Mouse (Mus musculus) left cerebral cortex, postnatal 10 days (tissue): Measurements from ENCODE around the gene Ptpn6. TPM values are rescaled to one million over a fixed set of nuclear protein-coding genes. Genes with fewer than 3 reads are reported as not detected.
"Not testable (repeated sequence)": the region's sequence is repeated elsewhere in the genome, so short reads cannot be mapped to it uniquely, and the experiment has no call there.

ENCODE experiments used
- DNase-seq, 2 experiments: peaks; one replicate each; pipeline ENCODE4 v3.0.0; 2021 to 2022; ENCODE audit warnings: low spot score in 2 of 2, mixed read lengths in 1 of 2; ENCODE audit errors: extremely low spot score in 1 of 2
- intact Hi-C: fragments of 180-260 bp; cut with DNase I; formaldehyde crosslinking; loops from one replicate; pipeline ENCODE4 v1.15.1; 2025
- microRNA-seq: library from miRNA; unstranded; fragments of <30 nt; microRNA quantifications from one replicate; pipeline ENCODE4 v1.2.0, GENCODE M21; 2022
- total RNA-seq, 2 experiments: library from RNA; stranded (reverse); gene quantifications; 2 replicates each; pipeline ENCODE4 v1.2.3; 2021

Gene Ptpn6
- total RNA-seq, 2 experiments from 2014 or later, result 3.4 to 4.7 TPM

DNA sequence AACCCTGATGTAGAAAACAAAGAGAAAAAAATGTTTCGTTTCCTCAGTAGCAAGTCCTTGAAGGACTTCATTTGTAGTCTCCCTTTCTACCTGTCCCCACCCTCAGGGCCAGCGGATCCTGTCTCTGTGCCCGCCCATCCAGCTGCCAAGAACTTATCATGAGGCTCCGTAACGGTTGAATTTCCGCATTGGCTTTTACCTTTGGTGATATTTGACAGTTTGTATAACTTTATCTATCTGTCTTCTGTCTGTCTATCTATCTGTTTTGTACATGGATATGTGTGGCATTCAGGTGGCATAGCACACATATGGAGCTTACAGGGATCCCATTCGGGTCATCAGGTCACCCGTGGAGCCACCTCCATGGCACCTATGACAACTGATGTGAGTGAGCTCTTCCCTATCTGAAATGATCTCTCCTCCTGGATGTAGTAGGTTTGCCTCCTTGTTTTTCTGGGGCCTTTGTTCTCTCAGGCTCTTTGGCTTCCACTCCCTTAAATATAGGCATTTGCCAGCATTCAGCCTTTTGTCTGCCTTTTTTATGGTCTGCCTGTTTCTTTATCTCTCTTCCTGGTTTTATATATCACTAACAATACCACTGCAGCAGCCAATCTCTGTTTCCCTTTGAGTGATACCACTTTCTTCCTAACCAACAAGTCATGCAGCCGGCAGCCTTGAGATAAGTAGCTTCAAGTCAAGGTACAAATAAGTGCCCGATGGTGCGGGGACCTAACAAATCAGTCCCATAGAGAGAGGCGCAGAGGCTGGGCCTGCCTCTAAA lies 52.7 kb downstream of the Ptpn6 start:
- intact Hi-C loops, result no loop called here
- no peak for DNase-seq

DNA sequence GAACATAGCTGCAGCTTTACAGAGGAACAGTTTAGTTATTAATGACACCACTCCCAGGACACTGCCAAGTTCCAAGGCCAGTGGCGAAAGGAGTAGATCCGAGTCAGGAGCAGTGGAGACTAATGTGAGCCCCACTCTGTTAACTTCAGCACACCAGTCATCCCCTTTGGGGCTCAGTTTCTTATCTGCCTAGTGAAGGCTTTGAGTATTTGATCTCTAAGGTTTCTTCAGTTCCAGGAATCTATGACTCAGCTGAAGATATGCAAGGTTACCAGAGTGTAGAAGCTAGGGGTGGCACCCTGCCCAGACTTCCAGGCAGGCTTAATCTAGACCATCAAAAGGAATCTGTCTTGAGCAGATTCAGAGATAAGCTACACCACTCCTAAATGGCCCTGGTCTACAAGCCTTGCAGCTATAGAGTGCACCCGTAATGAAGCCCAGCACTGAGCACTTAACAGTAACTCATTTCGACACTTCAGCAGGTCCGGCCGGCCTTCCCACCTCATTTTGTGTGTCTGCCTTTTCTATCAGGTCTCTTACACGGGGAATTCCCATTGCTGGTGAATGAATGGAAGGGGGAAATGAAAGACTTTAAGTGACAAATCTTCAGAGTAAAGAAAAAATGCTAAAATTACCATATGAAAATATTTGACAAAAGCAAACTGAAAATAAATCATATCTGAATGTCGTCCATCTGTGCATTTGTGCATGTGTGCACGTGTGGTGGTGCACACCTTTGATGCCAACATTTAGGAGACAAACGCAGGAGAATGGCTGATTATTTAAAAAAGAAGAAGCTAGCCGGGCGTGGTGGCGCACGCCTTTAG lies 54.7 kb downstream of the Ptpn6 start:
- intact Hi-C loops, result no loop called here
- peak; percentile 38 to 57 for DNase-seq

DNA sequence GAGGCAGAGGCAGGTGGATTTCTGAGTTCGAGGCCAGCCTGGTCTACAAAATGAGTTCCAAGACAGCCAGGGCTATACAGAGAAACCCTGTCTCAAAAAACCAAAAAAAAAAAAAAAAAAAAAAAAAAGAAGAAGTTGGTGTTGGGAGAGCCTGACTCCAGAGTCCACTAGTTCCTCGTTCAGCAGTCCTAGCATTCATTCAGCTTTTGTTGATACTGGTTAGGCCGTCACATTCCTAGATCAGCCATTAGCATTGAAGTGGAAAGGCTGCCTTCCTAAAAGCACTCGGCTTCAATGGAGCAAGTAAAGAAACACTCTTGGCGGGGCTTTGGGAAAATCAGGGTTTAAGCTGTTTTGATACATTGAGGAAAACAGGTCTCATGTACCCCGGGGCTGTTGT lies 56.2 kb downstream of the Ptpn6 start:
- DNase-seq, intact Hi-C loops: not testable (repeated sequence)

DNA sequence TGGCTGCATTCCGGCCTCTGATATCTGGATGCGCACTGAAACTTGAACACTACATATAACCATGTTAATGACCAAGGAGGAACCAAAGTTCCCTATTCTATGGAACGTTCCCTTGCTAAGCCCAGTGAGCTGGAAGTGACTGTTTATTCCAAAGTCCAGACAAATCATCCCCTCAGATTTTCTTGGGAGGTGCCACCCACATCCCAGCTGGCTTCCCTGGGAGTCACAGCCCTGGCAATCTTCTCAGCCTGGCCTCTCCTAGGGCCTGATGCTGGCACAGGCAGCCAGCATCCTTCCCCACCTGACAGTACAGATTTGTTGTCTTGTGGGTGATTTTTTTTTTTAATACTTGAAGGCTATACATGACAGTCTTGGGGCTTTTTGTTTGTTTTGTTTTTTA lies 59.0 kb downstream of the Ptpn6 start:
- intact Hi-C loops, result no loop called here
- DNase-seq, result no peak

DNA sequence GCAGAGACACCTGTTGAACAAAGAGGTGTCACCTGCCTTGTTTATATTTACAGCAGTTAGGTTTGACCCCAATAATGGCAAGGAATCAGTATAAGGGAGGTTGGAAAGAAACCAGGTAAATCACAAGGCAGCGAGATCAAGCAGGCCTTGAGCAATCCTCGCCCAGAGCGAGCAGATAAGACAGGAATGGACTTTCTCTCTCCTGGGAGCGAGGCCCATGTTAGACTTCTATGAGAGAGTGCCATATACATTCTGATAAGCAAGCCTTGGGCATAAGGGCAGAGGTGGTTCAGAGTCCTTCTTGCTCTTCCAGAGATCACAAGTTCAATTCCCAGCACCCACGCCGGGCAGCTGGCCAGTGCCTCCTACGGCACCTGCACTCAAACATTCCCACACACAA lies 59.7 kb downstream of the Ptpn6 start:
- DNase-seq, result no peak
- intact Hi-C loops, result no loop called here

DNA sequence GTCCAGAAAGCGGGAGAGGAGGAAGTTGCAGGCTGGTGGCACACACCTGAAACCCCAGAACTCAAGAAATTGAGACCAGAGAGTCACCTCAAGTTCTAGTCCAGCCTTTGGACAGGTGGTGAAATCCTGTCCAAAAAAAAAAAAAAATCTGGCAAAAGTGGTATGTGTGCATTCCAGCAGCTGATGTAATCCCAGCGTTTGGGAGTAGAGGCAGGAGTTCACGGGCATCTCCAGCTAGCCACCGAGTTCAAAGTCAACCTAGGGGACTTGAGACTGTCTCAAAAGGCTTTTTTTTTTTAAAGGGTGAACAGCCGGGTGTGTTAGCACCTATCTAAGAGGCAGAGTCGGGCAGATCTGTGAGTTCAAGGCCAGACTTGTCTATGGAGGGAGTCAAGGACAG lies 62.3 kb downstream of the Ptpn6 start:
- intact Hi-C loops, result no loop called here
- no peak for DNase-seq

DNA sequence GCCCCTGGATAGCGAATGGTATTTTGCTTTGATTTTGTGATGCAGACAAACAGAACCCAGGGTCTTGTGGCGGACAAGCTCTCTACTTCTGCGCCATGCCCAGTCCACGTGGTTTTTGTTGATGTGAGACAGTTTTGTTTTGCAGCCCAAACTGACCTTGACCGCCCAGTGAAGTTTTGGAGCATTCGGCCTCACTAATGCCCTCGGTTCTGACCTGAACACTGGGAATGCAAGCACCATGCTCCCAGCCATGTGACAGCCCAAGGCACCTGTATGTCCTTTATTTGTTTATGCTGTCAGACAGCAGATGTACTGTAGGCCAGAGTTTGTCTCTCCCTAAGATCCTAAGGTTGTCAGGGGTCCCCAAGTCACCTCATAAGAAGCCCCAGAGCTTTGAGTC lies 63.9 kb downstream of the Ptpn6 start:
- intact Hi-C loops, result no loop called here
- no peak for DNase-seq

DNA sequence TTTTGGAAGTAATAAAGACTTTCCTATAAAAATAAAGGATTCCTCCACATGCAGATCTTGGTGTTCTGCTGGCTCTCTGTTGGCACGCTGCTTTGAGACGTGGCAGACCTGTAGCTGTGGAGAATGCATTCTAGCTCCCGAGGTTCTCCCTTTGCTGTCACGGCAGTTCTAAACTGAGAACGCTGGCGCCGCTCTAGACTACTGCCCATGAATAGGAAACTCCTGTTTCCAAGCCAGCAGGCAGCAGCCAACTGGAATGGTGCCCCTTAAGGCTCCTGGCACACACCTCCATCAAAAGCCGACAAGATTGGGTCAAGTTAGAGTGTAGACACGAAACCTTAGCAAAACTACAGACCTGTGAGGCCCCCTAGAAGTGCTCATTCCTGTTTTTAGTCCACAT lies 64.9 kb downstream of the Ptpn6 start:
- DNase-seq, result peak; percentile 43 to 52
- intact Hi-C loops, result no loop called here

DNA sequence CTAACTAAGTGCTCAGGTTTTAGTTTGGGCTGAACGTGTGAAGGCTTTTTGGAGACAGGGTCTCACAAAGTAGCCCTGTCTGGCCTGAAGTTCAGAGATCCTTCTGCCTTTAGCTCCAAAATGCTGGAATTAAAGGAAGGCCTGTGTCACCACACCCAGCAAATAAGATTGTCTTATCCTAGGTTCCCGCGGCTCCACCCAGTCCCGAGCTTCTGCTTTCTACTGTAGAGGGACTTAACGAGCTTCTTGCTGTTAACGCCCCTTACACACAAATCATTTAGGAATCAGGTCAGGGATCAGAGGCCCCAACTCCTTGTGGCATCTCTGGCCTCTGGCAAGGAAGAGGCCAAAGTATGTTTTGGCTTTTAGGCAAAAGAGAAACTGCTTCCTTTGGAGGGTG lies 66.4 kb downstream of the Ptpn6 start:
- no peak for DNase-seq
- intact Hi-C loops, result no loop called here

Small RNAs within 50 kb of the gene (microRNA-seq; reads per million reads assigned to microRNA genes)
- gene Mir141 (not detected), gene Mir200c (22.4 reads per million, percentile 41 among the genes with 10 or more reads in this experiment)

Other genes starting within 250 kb of the Ptpn6 start
- gene C1rl, start 245.6 kb downstream of the Ptpn6 start, total RNA-seq, result under 1 TPM; 0.21 to 0.30 TPM
- 1 to 10 TPM in 1 of 2 experiments, under 1 TPM in 1; 0.99 to 1.2 TPM for gene C1ra, start 226.3 kb downstream of the Ptpn6 start, total RNA-seq
- gene C1s1, start 196.4 kb downstream of the Ptpn6 start, total RNA-seq, result 1 to 10 TPM; 1.2 to 2.0 TPM
- gene C1rb, start 168.4 kb downstream of the Ptpn6 start, total RNA-seq, result not detected
- gene C1s2, start 102.6 kb downstream of the Ptpn6 start, total RNA-seq, result under 1 TPM; 0.19 to 0.59 TPM
- 10 to 100 TPM; 29.7 to 36.4 TPM for gene Lpcat3, start 75.7 kb downstream of the Ptpn6 start, total RNA-seq
- 10 to 100 TPM; 38.0 to 42.6 TPM for gene Emg1, start 26.5 kb downstream of the Ptpn6 start, total RNA-seq
- gene Phb2, start 26.4 kb downstream of the Ptpn6 start, total RNA-seq, result 100 to 1,000 TPM; 151 to 160 TPM
- gene Grcc10, start 2.7 kb upstream of the Ptpn6 start, total RNA-seq, result 100 to 1,000 TPM; 298 to 316 TPM
- gene Gm45234, start 17.3 kb upstream of the Ptpn6 start, total RNA-seq, result not detected
- gene Atn1, start 17.8 kb upstream of the Ptpn6 start, total RNA-seq, result 100 to 1,000 TPM; 156 to 158 TPM
- gene Eno2, start 31.0 kb upstream of the Ptpn6 start, total RNA-seq, result 100 to 1,000 TPM; 466 to 486 TPM
- gene Lrrc23, start 41.0 kb upstream of the Ptpn6 start, total RNA-seq, result under 1 TPM; 0.41 to 0.77 TPM
- gene Spsb2, start 69.9 kb upstream of the Ptpn6 start, total RNA-seq, result 1 to 10 TPM; 4.4 to 5.3 TPM
- 100 to 1,000 TPM; 512 to 527 TPM for gene Tpi1, start 75.6 kb upstream of the Ptpn6 start, total RNA-seq
- 100 to 1,000 TPM; 194 to 200 TPM for gene Usp5, start 90.8 kb upstream of the Ptpn6 start, total RNA-seq
- 1 to 10 TPM; 2.8 to 4.4 TPM for gene Cdca3, start 90.8 kb upstream of the Ptpn6 start, total RNA-seq
- gene Gnb3, start 101.6 kb upstream of the Ptpn6 start, total RNA-seq, result under 1 TPM; 0.19 to 0.28 TPM
- 10 to 100 TPM; 30.7 to 32.5 TPM for gene P3h3, start 119.0 kb upstream of the Ptpn6 start, total RNA-seq
- 100 to 1,000 TPM; 214 to 216 TPM for gene Gpr162, start 125.3 kb upstream of the Ptpn6 start, total RNA-seq
- 1 to 10 TPM; 1.2 to 3.7 TPM for gene Cd4, start 149.5 kb upstream of the Ptpn6 start, total RNA-seq
- gene Lag3, start 173.0 kb upstream of the Ptpn6 start, total RNA-seq, result 1 to 10 TPM; 1.4 to 1.5 TPM
- 1,000 to 10,000 TPM; 1,368 to 1,394 TPM for gene Ptms, start 181.4 kb upstream of the Ptpn6 start, total RNA-seq
- gene Mlf2, start 192.7 kb upstream of the Ptpn6 start, total RNA-seq, result 100 to 1,000 TPM; 597 to 610 TPM
- gene Cops7a, start 226.8 kb upstream of the Ptpn6 start, total RNA-seq, result 100 to 1,000 TPM; 115 to 116 TPM